Mouse (Mus musculus) left cerebral cortex, postnatal 10 days (tissue): Measurements from ENCODE around the gene Man1c1. TPM values are rescaled to one million over a fixed set of nuclear protein-coding genes. Genes with fewer than 3 reads are reported as not detected.

Experiments used
- DNase-seq, 2 experiments: peaks; one replicate each; pipeline ENCODE4 v3.0.0; 2021 to 2022; ENCODE audit warnings: low spot score in 2 of 2, mixed read lengths in 1 of 2; ENCODE audit errors: extremely low spot score in 1 of 2
- intact Hi-C: fragments of 180-260 bp; cut with DNase I; formaldehyde crosslinking; loops from one replicate; pipeline ENCODE4 v1.15.1; 2025
- microRNA-seq: library from miRNA; unstranded; fragments of <30 nt; microRNA quantifications from one replicate; pipeline ENCODE4 v1.2.0, GENCODE M21; 2022
- total RNA-seq, 2 experiments: library from RNA; stranded (reverse); gene quantifications; 2 replicates each; pipeline ENCODE4 v1.2.3; 2021

Man1c1 gene
- total RNA-seq, 2 experiments from 2014 or later, result 19.9 to 20.1 TPM

DNA sequence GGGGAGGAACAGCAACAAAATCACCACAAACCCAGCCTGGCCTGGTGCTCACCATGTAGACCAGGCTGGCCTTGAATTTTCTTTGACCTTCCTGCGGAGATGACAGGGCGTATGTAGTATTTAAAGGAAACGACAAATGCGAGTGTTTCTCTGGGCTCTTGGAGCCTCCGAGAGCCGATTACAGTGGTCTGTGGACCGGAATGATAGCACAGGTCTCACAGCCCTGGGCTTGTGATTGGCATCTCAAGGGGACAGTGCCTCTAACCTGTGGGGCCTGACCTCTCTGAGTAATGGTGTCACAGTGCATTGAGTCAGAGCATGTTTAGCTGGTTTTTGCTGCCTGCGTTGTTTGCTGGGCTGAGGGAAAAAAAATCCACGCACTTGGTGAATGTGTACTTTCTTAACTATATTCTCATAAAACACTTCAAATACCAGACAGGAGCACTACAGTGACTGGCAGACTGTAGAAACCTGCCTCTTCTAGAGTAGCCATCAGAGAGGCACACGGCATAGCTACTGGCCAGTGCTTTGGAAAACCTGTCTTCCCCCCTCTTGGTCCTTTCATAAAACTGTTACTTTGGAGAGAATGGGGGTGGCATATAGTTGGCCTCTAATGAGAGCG is 189.7 kb downstream of the Man1c1 start:
- intact Hi-C loops, result no loop called here
- DNase-seq, result peak in 1 of 2 experiments; percentile 12

DNA sequence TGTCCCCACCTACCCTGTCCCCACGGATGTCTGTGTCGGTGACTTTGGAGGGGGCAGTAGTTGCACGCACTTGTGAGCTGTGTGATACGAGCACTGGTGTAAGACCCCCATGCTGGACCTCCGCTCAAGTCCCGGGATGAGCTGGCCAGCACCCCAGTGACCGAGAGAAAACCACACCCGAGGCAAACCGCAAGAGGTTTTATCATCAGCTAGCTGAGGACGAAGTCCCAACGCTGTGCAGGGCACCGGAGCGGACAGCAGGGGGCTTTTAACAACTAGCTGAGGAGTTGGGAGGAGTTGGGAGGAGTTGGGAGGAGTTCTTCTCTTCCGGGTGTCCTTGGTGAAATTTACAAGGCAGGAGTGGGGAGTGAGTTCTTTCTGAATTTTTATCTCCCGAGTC is 191.3 kb downstream of the Man1c1 start:
- DNase-seq, result peak in 1 of 2 experiments; percentile 85

DNA sequence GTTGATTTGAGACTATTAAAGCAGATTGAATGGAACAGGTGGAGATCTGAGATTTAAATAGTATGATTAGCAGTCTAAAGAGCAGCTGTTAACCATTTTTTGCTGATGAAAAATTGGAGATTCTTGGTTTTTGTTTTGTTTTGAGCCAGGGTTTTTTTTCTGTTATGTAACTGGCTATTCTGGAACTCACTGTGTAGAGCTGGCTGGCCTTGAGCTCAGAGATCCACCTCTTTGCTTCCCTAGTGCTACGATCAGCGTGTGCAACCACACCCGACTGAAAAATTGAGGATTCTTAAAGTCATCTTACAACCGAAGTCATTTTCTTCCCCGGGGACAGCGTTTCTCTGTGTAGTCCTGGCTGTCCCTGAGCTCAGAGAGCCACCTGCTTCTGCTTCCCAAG is 192.4 kb downstream of the Man1c1 start:
- DNase-seq, result no peak
- intact Hi-C loops, result no loop called here

More for the DNA sequence above, 191.3 kb downstream of the Man1c1 start:
- intact Hi-C loops, result no loop called here

Small RNA genes lying within 50 kb of the gene (microRNA-seq; reads per million reads assigned to microRNA genes)
- not detected for gene Mir6403

Other genes with a start within 250 kb of the Man1c1 start
- 1,000 to 10,000 TPM; 1,910 to 2,141 TPM for gene Stmn1, start 236.0 kb downstream of the Man1c1 start, total RNA-seq
- gene Paqr7, start 207.6 kb downstream of the Man1c1 start, total RNA-seq, result 10 to 100 TPM; 44.2 to 51.7 TPM
- gene Aunip, start 193.3 kb downstream of the Man1c1 start, total RNA-seq, result 1 to 10 TPM in 1 of 2 experiments, under 1 TPM in 1; 0.88 to 1.0 TPM
- gene Mtfr1l, start 168.9 kb downstream of the Man1c1 start, total RNA-seq, result 10 to 100 TPM; 82.8 to 84.5 TPM
- 10 to 100 TPM; 17.6 to 19.7 TPM for gene Selenon, start 152.1 kb downstream of the Man1c1 start, total RNA-seq
- gene Ldlrap1, start 63.7 kb upstream of the Man1c1 start, total RNA-seq, result 1 to 10 TPM; 2.4 to 3.4 TPM
- 10 to 100 TPM; 56.1 to 57.5 TPM for gene Maco1, start 149.1 kb upstream of the Man1c1 start, total RNA-seq
- not detected for gene Rhd, start 160.2 kb upstream of the Man1c1 start, total RNA-seq
- 100 to 1,000 TPM; 128 to 133 TPM for gene Tmem50a, start 210.7 kb upstream of the Man1c1 start, total RNA-seq
- gene Rsrp1, start 219.3 kb upstream of the Man1c1 start, total RNA-seq, result 100 to 1,000 TPM; 256 to 271 TPM
- 10 to 100 TPM; 34.5 to 39.6 TPM for gene Syf2, start 226.6 kb upstream of the Man1c1 start, total RNA-seq